Mouse (Mus musculus) forebrain, embryonic 11.5 days (tissue): ENCODE data around the gene Reep3. TPM values are rescaled to one million over a fixed set of nuclear protein-coding genes. Genes with fewer than 3 reads are reported as not detected.
A peak's percentile ranks its signal among the peaks of the same experiment; 100 is the strongest.
"Not testable (repeated sequence)": the region's sequence is repeated elsewhere in the genome, so short reads cannot be mapped to it uniquely, and the experiment has no call there.

Source experiments
- ATAC-seq: fragments of 200-750 bp; cut with Nextera tagmentation; replicated peaks from 2 replicates; pipeline ENCODE4 v1.8.0; 2017; ENCODE audit warnings: moderate TSS enrichment; ENCODE audit not compliant: low FRiP score
- DNase-seq: peaks from one replicate; pipeline ENCODE4 v3.0.0-alpha.2; 2017; ENCODE audit warnings: low spot score
- H3K27ac ChIP-seq: fragments of 300-500 bp; sonication (generic); 2 replicates; pipeline ENCODE4 v1.5.1; 2014; ENCODE audit warnings: low read depth, low read length
- H3K27me3 ChIP-seq: fragments of 300-500 bp; sonication (generic); 2 replicates; pipeline ENCODE4 v1.6.1; 2014; ENCODE audit warnings: mild to moderate bottlenecking, low read length, mixed read lengths; ENCODE audit not compliant: control insufficient read depth, insufficient read depth
- H3K36me3 ChIP-seq: fragments of 300-500 bp; sonication (generic); 2 replicates; pipeline ENCODE4 v1.6.1; 2014; ENCODE audit warnings: mild to moderate bottlenecking, low read length, moderate library complexity, mixed read lengths; ENCODE audit not compliant: control insufficient read depth, insufficient read depth
- H3K4me1 ChIP-seq: fragments of 300-500 bp; sonication (generic); replicated peaks from 2 replicates; pipeline ENCODE4 v1.6.1; 2014; ENCODE audit warnings: low read length, mixed read lengths; ENCODE audit not compliant: control insufficient read depth, insufficient read depth
- H3K4me2 ChIP-seq: fragments of 300-500 bp; sonication (generic); 2 replicates; pipeline ENCODE4 v1.6.1; 2014; ENCODE audit warnings: low read depth, mild to moderate bottlenecking, low read length, moderate library complexity, mixed read lengths; ENCODE audit not compliant: severe bottlenecking
- H3K4me3 ChIP-seq: fragments of 300-500 bp; sonication (generic); 2 replicates; pipeline ENCODE4 v1.5.1; 2014; ENCODE audit warnings: low read depth, low read length
- H3K9ac ChIP-seq: fragments of 300-500 bp; sonication (generic); 2 replicates; pipeline ENCODE4 v1.6.1; 2014; ENCODE audit warnings: low read length
- H3K9me3 ChIP-seq: fragments of 300-500 bp; sonication (generic); 2 replicates; pipeline ENCODE4 v1.6.1; 2016; ENCODE audit warnings: low read length, mixed read lengths; ENCODE audit not compliant: control insufficient read depth
- WGBS: fragments of 180-500 bp; shearing (Covaris S2); extraction: QIAGEN DNeasy Blood & Tissue Kit; methylation state at CpG from one replicate; pipeline ENCODE4 v1.1.7; 2014; 5-methylcytosine and 5-hydroxymethylcytosine counted together
- polyA plus RNA-seq: library from polyadenylated mRNA; unstranded; fragments of >200 nt; fragmentation: Nextera tagmentation; extraction: Ambion mirVana; gene quantifications from 2 replicates; pipeline ENCODE4 v1.2.1, GENCODE M21; 2014

The Reep3 gene
- polyA plus RNA-seq, 1 experiment from 2014 or later = 44.6 TPM

- no peak overlapping the region for H3K27ac ChIP-seq
- peaks cover 9% of the 10 kb centered on the region; the same call in 1 of the 2 replicates for H3K4me1 ChIP-seq
- H3K36me3 ChIP-seq = no peaks in the 10 kb centered on the region
- no peak overlapping the region for H3K4me3 ChIP-seq
- DNase-seq (no peak), ATAC-seq (no peak)
- no peak overlapping the region for H3K4me2 ChIP-seq
- 25% methylated on average over 5 of the region's 5 CpGs for WGBS
- H3K9ac ChIP-seq = no peak overlapping the region
- H3K9me3 ChIP-seq = no peaks in the 10 kb centered on the region
- H3K27me3 ChIP-seq = no peaks in the 10 kb centered on the region
These were observed 18.9 kb upstream of the Reep3 start for GRCm38 (mm10) chr10:67115666-67116091.

GRCm38 (mm10) chr10:67115115-67115514, 18.4 kb upstream of the Reep3 start:
- H3K9ac ChIP-seq = peak overlapping the region; percentile 12; the same call in 1 of the 2 replicates
- H3K27me3 ChIP-seq = no peaks in the 10 kb centered on the region
- ATAC-seq (no peak), DNase-seq (no peak)
- H3K4me1 ChIP-seq = peaks cover 9% of the 10 kb centered on the region; the same call in 1 of the 2 replicates
- no peaks in the 10 kb centered on the region for H3K36me3 ChIP-seq
- H3K9me3 ChIP-seq = no peaks in the 10 kb centered on the region
- H3K27ac ChIP-seq = peak overlapping the region; percentile 41; the same call in 1 of the 2 replicates
- no peak overlapping the region for H3K4me3 ChIP-seq
- 26% methylated on average over 6 of the region's 6 CpGs for WGBS
- no peak overlapping the region for H3K4me2 ChIP-seq

- no peak overlapping the region for H3K27ac ChIP-seq
- ATAC-seq (no peak), DNase-seq (no peak)
- no peak overlapping the region for H3K4me3 ChIP-seq
- H3K9ac ChIP-seq = no peak overlapping the region
- H3K36me3 ChIP-seq = no peaks in the 10 kb centered on the region
- no peaks in the 10 kb centered on the region for H3K27me3 ChIP-seq
- H3K9me3 ChIP-seq = no peaks in the 10 kb centered on the region
- peaks cover 9% of the 10 kb centered on the region; the same call in 1 of the 2 replicates for H3K4me1 ChIP-seq
- H3K4me2 ChIP-seq = no peak overlapping the region
- WGBS = 93% methylated on average over 11 of the region's 11 CpGs
These were observed 17.1 kb upstream of the Reep3 start for GRCm38 (mm10) chr10:67113833-67114232.

- DNase-seq, H3K27me3 ChIP-seq, H3K4me3 ChIP-seq, H3K9ac ChIP-seq, H3K9me3 ChIP-seq, ATAC-seq, H3K4me2 ChIP-seq, H3K36me3 ChIP-seq, H3K27ac ChIP-seq: not testable (repeated sequence)
- 84% methylated on average over 5 of the region's 5 CpGs for WGBS
- peaks cover 12% of the 10 kb centered on the region; the same call in 1 of the 2 replicates for H3K4me1 ChIP-seq
These were observed 16.2 kb upstream of the Reep3 start for GRCm38 (mm10) chr10:67112967-67113366.

- no peak overlapping the region for H3K27ac ChIP-seq
- 85% methylated on average over 5 of the region's 5 CpGs for WGBS
- H3K4me1 ChIP-seq = peaks cover 12% of the 10 kb centered on the region; the same call in 1 of the 2 replicates
- no peak overlapping the region for H3K9ac ChIP-seq
- DNase-seq = no peak
- H3K27me3 ChIP-seq = no peaks in the 10 kb centered on the region
- no peaks in the 10 kb centered on the region for H3K9me3 ChIP-seq
- ATAC-seq = no peak
- H3K36me3 ChIP-seq = no peaks in the 10 kb centered on the region
- no peak overlapping the region for H3K4me2 ChIP-seq
- no peak overlapping the region for H3K4me3 ChIP-seq
These were observed 15.0 kb upstream of the Reep3 start for GRCm38 (mm10) chr10:67111799-67112177.

GRCm38 (mm10) chr10:67111044-67111798, 14.5 kb upstream of the Reep3 start:
- H3K4me1 ChIP-seq = peaks cover 14% of the 10 kb centered on the region; the same call in 1 of the 2 replicates
- no peaks in the 10 kb centered on the region for H3K9me3 ChIP-seq
- H3K9ac ChIP-seq = no peak overlapping the region
- ATAC-seq = no peak
- H3K36me3 ChIP-seq = no peaks in the 10 kb centered on the region
- no peak overlapping the region for H3K27ac ChIP-seq
- DNase-seq = no peak
- 87% methylated on average over 14 of the region's 14 CpGs for WGBS
- H3K27me3 ChIP-seq = no peaks in the 10 kb centered on the region
- no peak overlapping the region for H3K4me2 ChIP-seq
- H3K4me3 ChIP-seq = no peak overlapping the region

GRCm38 (mm10) chr10:67109635-67110034, 12.9 kb upstream of the Reep3 start:
- Histone ChIP-seq H3K4me1 (peaks cover 12% of the 10 kb centered on the region), H3K4me2 (no peak overlapping the region), H3K27me3 (no peaks in the 10 kb centered on the region), H3K27ac (no peak overlapping the region), H3K36me3 (no peaks in the 10 kb centered on the region), H3K9ac (no peak overlapping the region), H3K9me3 (no peaks in the 10 kb centered on the region), H3K4me3 (no peak overlapping the region)
- WGBS = 92% methylated on average over 5 of the region's 5 CpGs
- no peak for ATAC-seq
- no peak for DNase-seq

GRCm38 (mm10) chr10:67108096-67108495, 11.4 kb upstream of the Reep3 start:
- Histone ChIP-seq H3K27me3 (no peaks in the 10 kb centered on the region), H3K4me1 (peaks cover 16% of the 10 kb centered on the region)
- WGBS = 74% methylated on average over 9 of the region's 9 CpGs

More at GRCm38 (mm10) chr10:67108096-67108495, 11.4 kb upstream of the Reep3 start:
- DNase-seq = no peak
- no peak overlapping the region for H3K9ac ChIP-seq
- no peaks in the 10 kb centered on the region for H3K36me3 ChIP-seq
- no peaks in the 10 kb centered on the region for H3K9me3 ChIP-seq
- no peak overlapping the region for H3K27ac ChIP-seq
- no peak overlapping the region for H3K4me3 ChIP-seq
- ATAC-seq = no peak; the same call in 1 of the 2 replicates
- no peak overlapping the region for H3K4me2 ChIP-seq
